Mouse (Mus musculus): ENCODE data around the gene Mlxip. TPM values are rescaled to one million over a fixed set of nuclear protein-coding genes. Genes with fewer than 3 reads are reported as not detected.

The Mlxip gene
- polyA plus RNA-seq, 1 experiment from 2014 or later, result 12.4 TPM

GRCm38 (mm10) chr5:123436071-123436779 lies 41.6 kb downstream of the Mlxip start:
- H3K9ac ChIP-seq (ENCODE audit: low read length), result no peak overlapping the region
- no peak for ATAC-seq (replicated peaks; ENCODE audit: extremely low read depth, insufficient read depth, low FRiP score)
- no peak overlapping the region for H3K4me3 ChIP-seq (ENCODE audit: low read length)
- H3K36me3 ChIP-seq (ENCODE audit: control insufficient read depth, insufficient read depth), result 0 out of 2 replicates have a peak, but pooled peaks cover 4% of the 10 kb centered on the region
- no peak overlapping the region for H3K4me2 ChIP-seq (ENCODE audit: low read depth, low read length)
- H3K27ac ChIP-seq (ENCODE audit: low read length), result no peak overlapping the region
- H3K9me3 ChIP-seq (replicated peaks; ENCODE audit: control insufficient read depth, low read length), result no peaks in the 10 kb centered on the region
- peaks cover 28% of the 10 kb centered on the region for H3K4me1 ChIP-seq (ENCODE audit: control insufficient read depth, insufficient read depth, low read length)
- 53% methylated on average over 8 of the region's 8 CpGs for WGBS
- no peaks in the 10 kb centered on the region for H3K27me3 ChIP-seq (ENCODE audit: control insufficient read depth, insufficient read depth, low read length)

- H3K36me3 ChIP-seq (ENCODE audit: control insufficient read depth, insufficient read depth), result 0 out of 2 replicates have a peak, but pooled peaks cover 4% of the 10 kb centered on the region
- H3K9me3 ChIP-seq (replicated peaks; ENCODE audit: control insufficient read depth, low read length), result no peaks in the 10 kb centered on the region
- H3K4me2 ChIP-seq (ENCODE audit: low read depth, low read length), result no peak overlapping the region
- no peak for ATAC-seq (replicated peaks; ENCODE audit: extremely low read depth, insufficient read depth, low FRiP score)
- WGBS, result 31% methylated on average over 4 of the region's 4 CpGs
- no peak overlapping the region for H3K27ac ChIP-seq (ENCODE audit: low read length)
- H3K4me1 ChIP-seq (ENCODE audit: control insufficient read depth, insufficient read depth, low read length), result peaks cover 23% of the 10 kb centered on the region
- H3K9ac ChIP-seq (ENCODE audit: low read length), result no peak overlapping the region
- no peaks in the 10 kb centered on the region for H3K27me3 ChIP-seq (ENCODE audit: control insufficient read depth, insufficient read depth, low read length)
- no peak overlapping the region for H3K4me3 ChIP-seq (ENCODE audit: low read length)
Measured at GRCm38 (mm10) chr5:123436780-123437175, 42.2 kb downstream of the Mlxip start.

- Histone ChIP-seq H3K4me3 (ENCODE audit: low read length) (no peak overlapping the region), H3K4me2 (ENCODE audit: low read depth, low read length) (no peak overlapping the region), H3K36me3 (ENCODE audit: control insufficient read depth, insufficient read depth) (peaks cover 16% of the 10 kb centered on the region; the same call in 1 of the 2 replicates), H3K4me1 (ENCODE audit: control insufficient read depth, insufficient read depth, low read length) (peaks cover 13% of the 10 kb centered on the region; the same call in 1 of the 2 replicates), H3K9me3 (replicated peaks; ENCODE audit: control insufficient read depth, low read length) (no peaks in the 10 kb centered on the region), H3K9ac (ENCODE audit: low read length) (no peak overlapping the region), H3K27me3 (ENCODE audit: control insufficient read depth, insufficient read depth, low read length) (no peaks in the 10 kb centered on the region), H3K27ac (ENCODE audit: low read length) (no peak overlapping the region)
- no peak for ATAC-seq (replicated peaks; ENCODE audit: extremely low read depth, insufficient read depth, low FRiP score)
- WGBS, result 64% methylated on average over 3 of the region's 3 CpGs
Measured at GRCm38 (mm10) chr5:123438381-123438780, 43.8 kb downstream of the Mlxip start.

- WGBS, result 85% methylated on average over 1 of the region's 1 CpGs
- no peak overlapping the region for H3K4me3 ChIP-seq (ENCODE audit: low read length)
- peaks cover 19% of the 10 kb centered on the region for H3K36me3 ChIP-seq (ENCODE audit: control insufficient read depth, insufficient read depth)
- ATAC-seq (replicated peaks; ENCODE audit: extremely low read depth, insufficient read depth, low FRiP score), result no peak
- no peak overlapping the region for H3K9ac ChIP-seq (ENCODE audit: low read length)
- no peak overlapping the region for H3K4me2 ChIP-seq (ENCODE audit: low read depth, low read length)
- H3K4me1 ChIP-seq (ENCODE audit: control insufficient read depth, insufficient read depth, low read length), result peaks cover 13% of the 10 kb centered on the region; the same call in 1 of the 2 replicates
- no peaks in the 10 kb centered on the region for H3K9me3 ChIP-seq (replicated peaks; ENCODE audit: control insufficient read depth, low read length)
- H3K27ac ChIP-seq (ENCODE audit: low read length), result no peak overlapping the region
- no peaks in the 10 kb centered on the region for H3K27me3 ChIP-seq (ENCODE audit: control insufficient read depth, insufficient read depth, low read length)
Measured at GRCm38 (mm10) chr5:123439312-123439711, 44.7 kb downstream of the Mlxip start.

- no peak overlapping the region for H3K27ac ChIP-seq (ENCODE audit: low read length)
- no peak for ATAC-seq (replicated peaks; ENCODE audit: extremely low read depth, insufficient read depth, low FRiP score)
- H3K9me3 ChIP-seq (replicated peaks; ENCODE audit: control insufficient read depth, low read length), result no peaks in the 10 kb centered on the region
- WGBS, result 85% methylated on average over 4 of the region's 4 CpGs
- H3K4me1 ChIP-seq (ENCODE audit: control insufficient read depth, insufficient read depth, low read length), result peaks cover 13% of the 10 kb centered on the region; the same call in 1 of the 2 replicates
- no peaks in the 10 kb centered on the region for H3K27me3 ChIP-seq (ENCODE audit: control insufficient read depth, insufficient read depth, low read length)
- H3K4me2 ChIP-seq (ENCODE audit: low read depth, low read length), result no peak overlapping the region
- peaks cover 19% of the 10 kb centered on the region for H3K36me3 ChIP-seq (ENCODE audit: control insufficient read depth, insufficient read depth)
- H3K9ac ChIP-seq (ENCODE audit: low read length), result no peak overlapping the region
- H3K4me3 ChIP-seq (ENCODE audit: low read length), result no peak overlapping the region
Measured at GRCm38 (mm10) chr5:123439941-123440340, 45.3 kb downstream of the Mlxip start.

- peaks cover 11% of the 10 kb centered on the region; the same call in 1 of the 2 replicates for H3K4me1 ChIP-seq (ENCODE audit: control insufficient read depth, insufficient read depth, low read length)
- H3K9me3 ChIP-seq (replicated peaks; ENCODE audit: control insufficient read depth, low read length), result no peaks in the 10 kb centered on the region
- no peak for ATAC-seq (replicated peaks; ENCODE audit: extremely low read depth, insufficient read depth, low FRiP score)
- no peak overlapping the region for H3K4me3 ChIP-seq (ENCODE audit: low read length)
- peaks cover 21% of the 10 kb centered on the region for H3K36me3 ChIP-seq (ENCODE audit: control insufficient read depth, insufficient read depth)
- H3K27me3 ChIP-seq (ENCODE audit: control insufficient read depth, insufficient read depth, low read length), result no peaks in the 10 kb centered on the region
- WGBS, result 64% methylated on average over 4 of the region's 4 CpGs
- H3K9ac ChIP-seq (ENCODE audit: low read length), result no peak overlapping the region
- no peak overlapping the region for H3K27ac ChIP-seq (ENCODE audit: low read length)
- no peak overlapping the region for H3K4me2 ChIP-seq (ENCODE audit: low read depth, low read length)
Measured at GRCm38 (mm10) chr5:123440664-123441063, 46.1 kb downstream of the Mlxip start.

GRCm38 (mm10) chr5:123442283-123442682 lies 47.7 kb downstream of the Mlxip start:
- Histone ChIP-seq H3K36me3 (ENCODE audit: control insufficient read depth, insufficient read depth) (peaks cover 28% of the 10 kb centered on the region), H3K4me2 (ENCODE audit: low read depth, low read length) (no peak overlapping the region), H3K27ac (ENCODE audit: low read length) (no peak overlapping the region), H3K4me3 (ENCODE audit: low read length) (no peak overlapping the region), H3K27me3 (ENCODE audit: control insufficient read depth, insufficient read depth, low read length) (no peaks in the 10 kb centered on the region), H3K4me1 (ENCODE audit: control insufficient read depth, insufficient read depth, low read length) (0 out of 2 replicates have a peak, but pooled peaks cover 4% of the 10 kb centered on the region), H3K9ac (ENCODE audit: low read length) (no peak overlapping the region), H3K9me3 (replicated peaks; ENCODE audit: control insufficient read depth, low read length) (no peaks in the 10 kb centered on the region)
- WGBS, result 89% methylated on average over 3 of the region's 3 CpGs
- ATAC-seq (replicated peaks; ENCODE audit: extremely low read depth, insufficient read depth, low FRiP score), result no peak

- no peak overlapping the region for H3K4me2 ChIP-seq (ENCODE audit: low read depth, low read length)
- WGBS, result 45% methylated on average over 4 of the region's 4 CpGs
- H3K27me3 ChIP-seq (ENCODE audit: control insufficient read depth, insufficient read depth, low read length), result no peaks in the 10 kb centered on the region
- no peaks in the 10 kb centered on the region for H3K4me1 ChIP-seq (ENCODE audit: control insufficient read depth, insufficient read depth, low read length)
- H3K4me3 ChIP-seq (ENCODE audit: low read length), result no peak overlapping the region
- no peak overlapping the region for H3K27ac ChIP-seq (ENCODE audit: low read length)
- H3K9ac ChIP-seq (ENCODE audit: low read length), result no peak overlapping the region
- H3K36me3 ChIP-seq (ENCODE audit: control insufficient read depth, insufficient read depth), result peaks cover 36% of the 10 kb centered on the region
- ATAC-seq (replicated peaks; ENCODE audit: extremely low read depth, insufficient read depth, low FRiP score), result no peak
- H3K9me3 ChIP-seq (replicated peaks; ENCODE audit: control insufficient read depth, low read length), result no peaks in the 10 kb centered on the region
Measured at GRCm38 (mm10) chr5:123444069-123444468, 49.5 kb downstream of the Mlxip start.

- H3K4me1 ChIP-seq (ENCODE audit: control insufficient read depth, insufficient read depth, low read length), result no peaks in the 10 kb centered on the region
- no peak overlapping the region for H3K4me3 ChIP-seq (ENCODE audit: low read length)
- H3K9me3 ChIP-seq (replicated peaks; ENCODE audit: control insufficient read depth, low read length), result no peaks in the 10 kb centered on the region
- H3K36me3 ChIP-seq (ENCODE audit: control insufficient read depth, insufficient read depth), result peaks cover 42% of the 10 kb centered on the region
- H3K4me2 ChIP-seq (ENCODE audit: low read depth, low read length), result no peak overlapping the region
- H3K27me3 ChIP-seq (ENCODE audit: control insufficient read depth, insufficient read depth, low read length), result no peaks in the 10 kb centered on the region
- no peak overlapping the region for H3K27ac ChIP-seq (ENCODE audit: low read length)
- 87% methylated on average over 5 of the region's 5 CpGs for WGBS
- no peak for ATAC-seq (replicated peaks; ENCODE audit: extremely low read depth, insufficient read depth, low FRiP score)
- H3K9ac ChIP-seq (ENCODE audit: low read length), result no peak overlapping the region
Measured at GRCm38 (mm10) chr5:123444849-123445334, 50.3 kb downstream of the Mlxip start.
